Mouse (Mus musculus): ENCODE results near the gene Med26. TPM values are rescaled to one million over a fixed set of nuclear protein-coding genes. Genes with fewer than 3 reads are reported as not detected.

Gene Med26
- polyA plus RNA-seq, 1 experiment from 2014 or later, result 4.4 TPM

DNA sequence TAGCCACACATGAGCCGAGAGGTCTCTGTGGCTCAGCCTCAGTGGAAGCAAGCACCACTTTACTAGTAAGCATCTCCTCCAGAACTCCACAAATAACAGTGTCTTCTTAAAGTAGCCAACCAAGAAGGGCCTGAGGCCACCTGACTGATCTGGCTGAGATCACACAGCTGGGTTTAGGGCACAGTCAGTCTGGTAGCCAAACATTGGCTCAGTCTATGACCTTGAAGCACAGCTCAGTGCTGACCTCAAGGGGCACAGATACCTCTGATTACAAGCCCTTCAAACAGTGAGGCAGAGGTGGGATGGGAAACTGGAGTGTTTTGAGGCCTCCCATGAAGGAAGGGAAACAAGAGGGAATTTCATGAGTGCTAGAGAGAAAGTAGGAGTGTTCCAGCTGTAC, 35.4 kb downstream of the Med26 start:
- H3K36me3 ChIP-seq (ENCODE audit: inconsistent target), result no peaks in the 10 kb centered on the region
- no peak overlapping the region for H3K4me3 ChIP-seq (ENCODE audit: inconsistent target)
- H3K79me2 ChIP-seq (ENCODE audit: inconsistent target), result peaks cover 100% of the 10 kb centered on the region
- no CpG with 5 or more reads among the region's 1 CpGs for WGBS (ENCODE audit: missing documents)
- H3K27ac ChIP-seq, result no peak overlapping the region

- Histone ChIP-seq H3K36me3 (ENCODE audit: inconsistent target) (0 out of 2 replicates have a peak, but pooled peaks cover 8% of the 10 kb centered on the region), H3K27ac (no peak overlapping the region), H3K4me3 (ENCODE audit: inconsistent target) (no peak overlapping the region), H3K79me2 (ENCODE audit: inconsistent target) (peaks cover 100% of the 10 kb centered on the region)
- WGBS (ENCODE audit: missing documents), result 100% methylated on average over 1 of the region's 1 CpGs
Measured at GRCm38 (mm10) chr8:72507505-72507904, 40.6 kb downstream of the Med26 start.

DNA sequence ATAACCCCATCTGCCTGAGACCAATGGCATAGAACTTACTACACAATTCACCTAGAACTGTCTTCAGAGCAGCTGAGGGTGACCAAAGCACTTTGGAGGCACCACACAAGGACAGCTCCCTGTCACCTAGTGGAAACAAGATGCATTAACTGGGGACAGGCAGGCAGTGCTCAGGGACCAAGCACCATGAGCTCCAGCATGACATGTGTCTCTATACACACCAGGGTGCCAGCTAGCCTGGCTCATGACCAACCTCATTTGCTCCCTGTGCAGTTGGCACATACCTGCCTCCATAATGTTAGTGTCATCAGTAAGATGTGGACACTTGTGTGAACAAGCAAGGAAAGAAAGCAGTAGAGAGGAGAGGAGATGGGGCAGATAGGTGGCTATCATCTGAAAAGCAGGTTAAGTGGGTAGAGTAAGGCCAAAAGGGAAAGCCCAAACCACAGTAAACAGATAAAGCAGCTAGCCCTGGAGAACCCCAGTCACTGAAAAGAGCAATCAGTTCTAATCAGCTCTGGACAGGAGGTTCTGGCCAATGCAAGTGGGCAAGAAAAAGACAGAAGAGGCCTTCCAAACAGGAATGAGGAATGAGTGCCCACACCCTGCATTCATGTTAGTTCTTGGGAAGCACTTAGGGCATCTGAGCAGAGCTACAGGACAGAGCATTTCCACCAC, 43.3 kb downstream of the Med26 start:
- Histone ChIP-seq H3K79me2 (ENCODE audit: inconsistent target) (peaks cover 100% of the 10 kb centered on the region), H3K27ac (no peak overlapping the region), H3K36me3 (ENCODE audit: inconsistent target) (0 out of 2 replicates have a peak, but pooled peaks cover 8% of the 10 kb centered on the region), H3K4me3 (ENCODE audit: inconsistent target) (no peak overlapping the region)

DNA sequence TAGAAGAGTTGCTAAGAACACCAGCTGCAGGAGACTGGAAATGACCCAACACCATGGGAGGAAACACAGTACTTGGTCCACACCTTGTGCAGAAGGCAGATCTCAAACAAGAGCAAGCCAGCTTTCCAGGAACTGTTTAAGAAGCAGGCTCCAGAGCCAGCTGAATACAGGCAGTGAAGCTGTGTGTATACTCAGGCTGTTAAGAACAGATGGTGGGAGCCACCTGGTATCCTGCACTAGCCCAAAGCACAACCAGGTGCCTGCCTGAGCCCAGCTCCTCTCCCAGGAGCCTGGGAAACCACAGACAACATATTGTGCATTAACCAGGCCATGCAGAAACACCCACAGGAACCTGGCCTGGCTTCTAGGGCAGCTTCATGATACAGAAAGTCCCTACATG, 43.9 kb downstream of the Med26 start:
- Histone ChIP-seq H3K36me3 (ENCODE audit: inconsistent target) (0 out of 2 replicates have a peak, but pooled peaks cover 8% of the 10 kb centered on the region), H3K4me3 (ENCODE audit: inconsistent target) (no peak overlapping the region), H3K27ac (no peak overlapping the region), H3K79me2 (ENCODE audit: inconsistent target) (peaks cover 100% of the 10 kb centered on the region)

DNA sequence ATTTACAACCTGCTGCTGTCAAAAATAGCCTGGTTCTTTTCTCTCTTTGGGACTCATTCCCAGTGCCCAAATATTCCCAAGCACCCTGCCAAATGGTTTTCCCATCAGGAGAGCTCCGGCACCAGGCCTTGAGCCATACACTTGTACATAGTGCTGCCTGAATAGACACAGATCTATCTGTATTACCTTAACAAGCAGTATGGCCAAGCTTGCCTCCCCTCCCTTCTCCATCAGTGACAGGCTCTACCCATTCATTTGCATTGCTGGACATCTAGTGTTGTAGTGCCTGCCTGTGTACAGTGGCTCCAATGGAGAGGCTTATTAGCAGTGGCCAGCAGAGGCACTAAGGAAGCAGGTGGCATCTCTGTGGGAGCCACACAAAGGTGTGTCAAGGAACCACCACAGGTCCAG, 47.5 kb downstream of the Med26 start:
- Histone ChIP-seq H3K27ac (no peak overlapping the region), H3K36me3 (ENCODE audit: inconsistent target) (peaks cover 17% of the 10 kb centered on the region), H3K4me3 (ENCODE audit: inconsistent target) (no peak overlapping the region), H3K79me2 (ENCODE audit: inconsistent target) (peaks cover 100% of the 10 kb centered on the region)
- 100% methylated on average over 1 of the region's 1 CpGs for WGBS (ENCODE audit: missing documents)

- no peak overlapping the region for H3K4me3 ChIP-seq (ENCODE audit: inconsistent target)
- no peak overlapping the region for H3K27ac ChIP-seq
- peaks cover 100% of the 10 kb centered on the region for H3K79me2 ChIP-seq (ENCODE audit: inconsistent target)
- WGBS (ENCODE audit: missing documents), result 88% methylated on average over 2 of the region's 2 CpGs
- H3K36me3 ChIP-seq (ENCODE audit: inconsistent target), result peaks cover 24% of the 10 kb centered on the region
Measured at GRCm38 (mm10) chr8:72499521-72500284, 48.4 kb downstream of the Med26 start.

DNA sequence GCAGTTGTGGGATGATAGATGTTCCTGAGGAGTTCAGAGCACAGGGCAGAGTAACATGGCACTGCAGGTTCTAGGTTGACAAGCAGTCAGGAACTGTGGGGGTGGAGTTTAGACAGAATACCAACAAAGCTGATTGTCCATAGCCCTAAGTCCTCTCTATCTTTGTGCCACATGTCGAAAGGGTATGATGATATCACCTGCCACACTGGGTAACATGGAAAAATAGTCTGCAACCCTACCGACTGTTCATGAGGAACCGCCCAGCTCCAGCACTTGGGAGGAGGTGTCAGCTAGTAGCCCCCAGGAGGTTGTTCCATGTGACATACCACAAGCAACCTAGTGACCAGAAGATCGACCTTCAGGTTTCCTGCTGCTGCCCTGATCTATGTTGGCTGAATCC, 49.5 kb downstream of the Med26 start:
- 77% methylated on average over 4 of the region's 4 CpGs for WGBS (ENCODE audit: missing documents)
- H3K36me3 ChIP-seq (ENCODE audit: inconsistent target), result peaks cover 20% of the 10 kb centered on the region
- H3K27ac ChIP-seq, result no peak overlapping the region
- H3K4me3 ChIP-seq (ENCODE audit: inconsistent target), result no peak overlapping the region
- H3K79me2 ChIP-seq (ENCODE audit: inconsistent target), result peaks cover 100% of the 10 kb centered on the region

DNA sequence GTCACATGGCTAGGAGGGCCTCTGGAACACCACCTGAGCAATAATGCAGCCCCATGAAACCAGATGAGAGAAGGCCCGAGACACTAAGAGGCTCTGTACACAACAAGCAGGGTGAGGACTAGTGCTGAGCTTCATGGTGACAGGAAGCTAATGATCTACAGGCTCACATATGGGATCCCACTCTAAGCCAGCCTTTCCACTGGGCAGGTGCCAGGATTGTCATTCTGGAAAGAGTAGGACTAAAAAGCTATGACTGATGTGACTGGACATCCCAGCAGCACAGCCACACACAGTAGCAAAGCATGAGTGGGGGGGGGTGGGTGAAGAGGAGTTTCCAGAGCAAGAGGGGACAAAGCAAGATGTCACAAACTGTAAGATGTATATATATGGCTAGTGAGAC, 50.2 kb downstream of the Med26 start:
- Histone ChIP-seq H3K36me3 (ENCODE audit: inconsistent target) (peaks cover 16% of the 10 kb centered on the region), H3K4me3 (ENCODE audit: inconsistent target) (no peak overlapping the region), H3K79me2 (ENCODE audit: inconsistent target) (peaks cover 100% of the 10 kb centered on the region), H3K27ac (no peak overlapping the region)
- WGBS (ENCODE audit: missing documents), result 100% methylated on average over 1 of the region's 1 CpGs

GRCm38 (mm10) chr8:72496217-72496616, 51.9 kb downstream of the Med26 start:
- 95% methylated on average over 19 of the region's 19 CpGs for WGBS (ENCODE audit: missing documents)
- no peak overlapping the region for H3K4me3 ChIP-seq (ENCODE audit: inconsistent target)
- H3K36me3 ChIP-seq (ENCODE audit: inconsistent target), result peaks cover 16% of the 10 kb centered on the region
- peaks cover 91% of the 10 kb centered on the region for H3K79me2 ChIP-seq (ENCODE audit: inconsistent target)
- H3K27ac ChIP-seq, result no peak overlapping the region

- H3K27ac ChIP-seq, result no peak overlapping the region
- no peak overlapping the region for H3K4me3 ChIP-seq (ENCODE audit: inconsistent target)
- 94% methylated on average over 23 of the region's 23 CpGs for WGBS (ENCODE audit: missing documents)
- H3K36me3 ChIP-seq (ENCODE audit: inconsistent target), result peaks cover 16% of the 10 kb centered on the region
- peaks cover 91% of the 10 kb centered on the region for H3K79me2 ChIP-seq (ENCODE audit: inconsistent target)
Measured at GRCm38 (mm10) chr8:72495411-72496111, 52.5 kb downstream of the Med26 start.

DNA sequence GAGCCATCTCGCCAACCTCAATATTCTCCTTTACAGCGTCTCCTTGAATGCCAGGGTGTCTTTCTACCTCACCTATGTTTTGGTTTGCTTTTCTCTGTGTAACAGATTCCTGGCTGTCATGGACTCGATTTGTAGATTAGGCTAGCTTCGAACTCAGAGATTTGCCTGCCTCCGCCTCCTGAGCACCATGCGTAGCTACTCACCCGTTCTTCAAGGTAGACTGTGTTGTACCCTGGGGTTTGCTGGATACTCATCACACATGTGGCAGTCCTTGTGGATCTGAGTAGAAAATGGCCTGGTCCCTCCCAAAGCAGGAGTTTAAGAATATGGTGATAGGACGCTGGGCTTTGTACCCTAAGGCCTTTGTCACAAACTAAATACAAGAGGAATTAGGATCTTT, 54.7 kb downstream of the Med26 start:
- Histone ChIP-seq H3K36me3 (ENCODE audit: inconsistent target) (peaks cover 21% of the 10 kb centered on the region), H3K79me2 (ENCODE audit: inconsistent target) (peaks cover 91% of the 10 kb centered on the region), H3K27ac (peak overlapping the region; percentile 69), H3K4me3 (ENCODE audit: inconsistent target) (peak overlapping the region; percentile 79)
- WGBS (ENCODE audit: missing documents), result 10% methylated on average over 8 of the region's 8 CpGs

DNA sequence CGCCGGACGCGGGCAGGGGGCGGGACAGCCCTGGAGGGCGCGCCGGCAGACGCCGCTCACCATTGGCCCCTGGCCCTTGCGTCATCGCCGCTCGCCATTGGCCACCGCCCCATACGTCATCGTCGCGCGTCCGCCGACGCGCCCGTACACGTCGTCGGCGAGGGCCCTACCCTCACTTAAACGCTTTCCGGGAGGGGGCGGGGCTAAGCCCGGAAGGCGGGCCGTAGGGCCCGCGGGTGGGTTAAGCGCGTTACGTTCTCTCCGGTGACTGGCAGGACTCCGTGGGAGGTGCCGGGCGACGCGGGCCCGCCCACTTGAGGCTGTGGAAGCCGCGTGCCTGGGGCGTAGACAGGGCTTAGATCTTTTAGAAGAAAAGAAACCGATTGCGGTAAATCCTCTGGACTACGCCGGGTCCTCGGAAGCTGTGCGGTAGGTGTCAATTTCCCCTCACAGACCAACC, 55.4 kb downstream of the Med26 start:
- WGBS (ENCODE audit: missing documents), result 2% methylated on average over 54 of the region's 56 CpGs
- Histone ChIP-seq H3K36me3 (ENCODE audit: inconsistent target) (peaks cover 21% of the 10 kb centered on the region), H3K4me3 (ENCODE audit: inconsistent target) (peak overlapping the region; percentile 79), H3K79me2 (ENCODE audit: inconsistent target) (peaks cover 89% of the 10 kb centered on the region), H3K27ac (peak overlapping the region; percentile 69)

GRCm38 (mm10) chr8:72491680-72492621, 56.1 kb downstream of the Med26 start, which contains the start of gene Slc35e1:
TSS of gene Slc35e1 (minus strand) at chr8:72492614.
- under 1% methylated on average over 97 of the region's 98 CpGs for WGBS (ENCODE audit: missing documents)
- Histone ChIP-seq H3K79me2 (ENCODE audit: inconsistent target) (peaks cover 82% of the 10 kb centered on the region), H3K36me3 (ENCODE audit: inconsistent target) (peaks cover 20% of the 10 kb centered on the region), H3K4me3 (ENCODE audit: inconsistent target) (peak within 1 kb of the TSS; percentile 79), H3K27ac (peak within 1 kb of the TSS; percentile 69)

DNA sequence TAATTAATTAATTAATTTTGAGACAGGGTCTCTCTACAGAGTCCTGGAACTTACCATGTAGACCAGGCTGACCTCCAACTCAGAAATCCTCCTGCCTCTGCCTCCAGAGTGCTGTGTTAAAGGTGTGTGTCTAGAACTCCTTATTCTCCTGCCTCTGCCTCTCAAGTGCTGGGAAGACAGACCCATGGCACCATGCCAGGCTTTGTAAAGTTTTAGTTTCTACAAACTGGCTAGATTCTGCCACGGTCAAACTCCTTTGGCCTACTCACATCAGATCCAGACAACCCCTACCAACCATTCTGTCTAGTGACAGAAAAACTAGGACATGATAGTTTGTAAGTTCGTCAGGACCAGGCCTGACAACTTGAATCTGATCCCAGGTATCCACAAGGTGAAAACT, 57.1 kb downstream of the Med26 start:
- no peak overlapping the region for H3K27ac ChIP-seq
- WGBS (ENCODE audit: missing documents), result 94% methylated on average over 2 of the region's 2 CpGs
- H3K4me3 ChIP-seq (ENCODE audit: inconsistent target), result peak overlapping the region; percentile 65; the same call in 1 of the 2 replicates

More for the DNA sequence above, 57.1 kb downstream of the Med26 start:
- peaks cover 15% of the 10 kb centered on the region for H3K36me3 ChIP-seq (ENCODE audit: inconsistent target)
- H3K79me2 ChIP-seq (ENCODE audit: inconsistent target), result peaks cover 73% of the 10 kb centered on the region
